Mouse (Mus musculus) bone marrow macrophage, adult 2 months (primary cell): ENCODE data around the gene Cebpa.

Experiments used
- CTCF ChIP-seq: IDR thresholded peaks from 2 replicates; pipeline ENCODE4 v1.5.1; 2012; ENCODE audit warnings: low read depth, mild to moderate bottlenecking, low read length, moderate library complexity
- POLR2A ChIP-seq: IDR thresholded peaks from 2 replicates; pipeline ENCODE4 v1.6.1; 2012; ENCODE audit warnings: mild to moderate bottlenecking, low read depth, low read length, borderline replicate concordance

DNA sequence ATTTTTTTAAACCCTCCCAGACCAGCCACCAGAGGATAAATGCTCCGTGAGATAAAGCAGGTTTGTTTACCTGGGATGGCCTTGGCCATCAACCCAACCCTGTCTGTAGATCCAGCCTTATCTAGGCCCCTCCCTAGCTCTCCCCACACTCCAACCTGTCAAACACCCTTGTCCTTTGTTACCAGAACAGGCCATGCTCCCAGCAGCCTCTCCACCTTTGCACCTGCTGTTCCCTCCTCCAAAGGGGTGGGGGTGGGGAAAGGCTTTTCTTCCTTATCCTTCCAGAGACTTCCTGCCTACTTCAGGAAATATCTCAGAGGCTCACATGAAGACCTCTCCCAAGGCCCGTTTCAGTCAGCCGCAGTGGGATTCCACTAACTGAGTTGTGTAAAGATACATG is 2.6 kb upstream of the Cebpa start:
- TF ChIP-seq POLR2A: no peak
- no peak for TF ChIP-seq CTCF
